Mouse (Mus musculus): Measurements from ENCODE around the gene Chadl.

DNA sequence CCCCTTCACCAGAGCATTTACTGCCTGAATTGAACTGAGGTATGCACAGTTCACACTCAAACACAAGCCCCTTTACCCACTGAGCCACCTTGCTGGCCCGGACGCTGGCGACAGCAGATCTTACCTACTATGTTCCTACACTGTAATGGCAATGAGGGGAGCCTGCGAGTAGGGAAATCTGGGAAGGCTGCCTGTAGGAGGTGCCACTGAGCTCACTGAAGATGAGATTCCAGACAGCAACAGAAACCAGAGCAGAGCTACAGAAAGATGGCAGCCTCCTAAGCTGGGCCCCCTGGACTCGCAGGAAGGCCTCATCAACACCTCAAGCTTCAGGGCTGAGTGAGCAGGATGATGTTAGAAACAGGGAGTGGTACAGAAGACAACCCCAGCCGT, 22.0 kb upstream of the Chadl start:
- TF ChIP-seq POLR2A (IDR thresholded peaks at IDR 0.05; ENCODE audit: control insufficient read depth, extremely low read depth, insufficient read depth, low read length, poor library complexity) (no peak), CTCF (IDR thresholded peaks at IDR 0.05; ENCODE audit: borderline replicate concordance, control insufficient read depth, extremely low read depth, insufficient read depth, low read length, poor library complexity) (no peak)
